Mouse (Mus musculus): ENCODE measurements around the gene Vwa8.

Vwa8 gene

GRCm38 (mm10) chr14:79231677-79232076 lies 382.8 kb downstream of the Vwa8 start:
- no peak for DNase-seq (ENCODE audit: low spot score)

GRCm38 (mm10) chr14:79233697-79234096 lies 384.8 kb downstream of the Vwa8 start:
- no peak for DNase-seq (ENCODE audit: low spot score)

- no peak for DNase-seq (ENCODE audit: low spot score)
Measured at GRCm38 (mm10) chr14:79234513-79234912, 385.7 kb downstream of the Vwa8 start.

GRCm38 (mm10) chr14:79235157-79235556 lies 386.3 kb downstream of the Vwa8 start:
- no peak for DNase-seq (ENCODE audit: low spot score)

GRCm38 (mm10) chr14:79236261-79236660 lies 387.4 kb downstream of the Vwa8 start:
- DNase-seq (ENCODE audit: low spot score) = no peak

- DNase-seq (ENCODE audit: low spot score) = no peak
Measured at GRCm38 (mm10) chr14:79239402-79239801, 390.6 kb downstream of the Vwa8 start.

- no peak for DNase-seq (ENCODE audit: low spot score)
Measured at GRCm38 (mm10) chr14:79241057-79241570, 392.3 kb downstream of the Vwa8 start.

- DNase-seq (ENCODE audit: low spot score) = no peak
Measured at GRCm38 (mm10) chr14:79241656-79242385, 393.0 kb downstream of the Vwa8 start.

- DNase-seq (ENCODE audit: low spot score) = no peak
Measured at GRCm38 (mm10) chr14:79242386-79242720, 393.5 kb downstream of the Vwa8 start.

GRCm38 (mm10) chr14:79243038-79243883 lies 394.4 kb downstream of the Vwa8 start:
- no peak for DNase-seq (ENCODE audit: low spot score)

GRCm38 (mm10) chr14:79244571-79244970 lies 395.7 kb downstream of the Vwa8 start:
- no peak for DNase-seq (ENCODE audit: low spot score)

GRCm38 (mm10) chr14:79251727-79252285 lies 403.0 kb downstream of the Vwa8 start:
- DNase-seq (ENCODE audit: low spot score) = no peak

Measured in ovary, postnatal 14 days (tissue).